Mouse (Mus musculus) embryonic facial prominence, embryonic 14.5 days (tissue): ENCODE measurements around the gene Dnah6. TPM values are rescaled to one million over a fixed set of nuclear protein-coding genes. Genes with fewer than 3 reads are reported as not detected.

Source experiments
- ATAC-seq: fragments of 200-750 bp; cut with Nextera tagmentation; 2 replicates; pipeline ENCODE4 v1.8.0; 2017; ENCODE audit warnings: low read depth, moderate number of reproducible peaks, moderate TSS enrichment
- DNase-seq: peaks from one replicate; pipeline ENCODE4 v3.0.0-alpha.2; 2015; ENCODE audit warnings: low spot score
- H3K27ac ChIP-seq: fragments of 300-500 bp; sonication (generic); replicated peaks from 2 replicates; pipeline ENCODE4 v1.5.1; 2014; ENCODE audit warnings: low read depth, mild to moderate bottlenecking, low read length, moderate library complexity
- H3K27me3 ChIP-seq: fragments of 300-500 bp; sonication (generic); replicated peaks from 2 replicates; pipeline ENCODE4 v1.6.1; 2014; ENCODE audit warnings: low read length; ENCODE audit not compliant: control insufficient read depth, insufficient read depth
- H3K36me3 ChIP-seq: fragments of 300-500 bp; sonication (generic); 2 replicates; pipeline ENCODE4 v1.6.1; 2014; ENCODE audit warnings: low read length, mixed read lengths; ENCODE audit not compliant: control insufficient read depth, insufficient read depth
- H3K4me1 ChIP-seq: fragments of 300-500 bp; sonication (generic); 2 replicates; pipeline ENCODE4 v1.6.1; 2014; ENCODE audit warnings: antibody characterized with exemption, low read length; ENCODE audit not compliant: control insufficient read depth, insufficient read depth
- H3K4me2 ChIP-seq: fragments of 300-500 bp; sonication (generic); 2 replicates; pipeline ENCODE4 v1.6.1; 2014; ENCODE audit warnings: low read depth, mild to moderate bottlenecking, low read length, moderate library complexity, mixed read lengths
- H3K4me3 ChIP-seq: fragments of 300-500 bp; sonication (generic); 2 replicates; pipeline ENCODE4 v1.5.1; 2014; ENCODE audit warnings: low read depth, mild to moderate bottlenecking, low read length
- H3K9ac ChIP-seq: fragments of 300-500 bp; sonication (generic); 2 replicates; pipeline ENCODE4 v1.6.1; 2014; ENCODE audit warnings: low read depth, mild to moderate bottlenecking, low read length, moderate library complexity, mixed read lengths
- H3K9me3 ChIP-seq: fragments of 300-500 bp; sonication (generic); 2 replicates; pipeline ENCODE4 v1.6.1; 2016; ENCODE audit warnings: low read length; ENCODE audit not compliant: control insufficient read depth
- WGBS: fragments of 180-500 bp; shearing (Covaris S2); extraction: QIAGEN DNeasy Blood & Tissue Kit; methylation state at CpG from one replicate; pipeline ENCODE4 v1.1.7; 2014; 5-methylcytosine and 5-hydroxymethylcytosine counted together
- polyA plus RNA-seq: library from polyadenylated mRNA; unstranded; fragments of >200 nt; fragmentation: Nextera tagmentation; extraction: Ambion mirVana; gene quantifications from 2 replicates; pipeline ENCODE4 v1.2.1, GENCODE M21; 2014

The Dnah6 gene
- polyA plus RNA-seq, 1 experiment from 2014 or later = 0.42 TPM

DNA sequence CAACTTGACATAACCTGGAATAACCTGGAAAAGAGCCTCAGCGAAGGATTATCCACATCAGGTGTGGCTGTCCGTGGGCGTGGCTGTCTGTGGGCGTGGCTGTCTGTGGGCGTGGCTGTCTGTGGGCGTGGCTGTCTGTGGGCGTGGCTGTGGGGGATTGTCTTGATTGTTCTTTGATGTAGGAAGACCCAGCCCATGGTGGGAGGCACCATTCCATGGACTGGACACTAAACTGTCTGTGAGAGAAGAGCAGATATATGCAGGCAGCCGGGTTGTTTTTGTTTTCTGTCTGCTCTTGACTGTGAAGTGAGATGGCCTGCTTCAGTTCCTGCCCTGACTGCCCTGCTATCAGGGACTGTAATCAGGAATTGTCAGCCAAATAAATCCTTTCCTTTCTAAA, 130.6 kb downstream of the Dnah6 start:
- Histone ChIP-seq H3K9ac (no peak overlapping the region), H3K27me3 (no peaks in the 10 kb centered on the region), H3K9me3 (no peaks in the 10 kb centered on the region), H3K4me2 (no peak overlapping the region), H3K36me3 (no peaks in the 10 kb centered on the region), H3K4me3 (no peak overlapping the region), H3K27ac (no peak overlapping the region), H3K4me1 (no peaks in the 10 kb centered on the region)
- ATAC-seq (no peak), DNase-seq (no peak)
- 77% methylated on average over 8 of the region's 8 CpGs for WGBS

DNA sequence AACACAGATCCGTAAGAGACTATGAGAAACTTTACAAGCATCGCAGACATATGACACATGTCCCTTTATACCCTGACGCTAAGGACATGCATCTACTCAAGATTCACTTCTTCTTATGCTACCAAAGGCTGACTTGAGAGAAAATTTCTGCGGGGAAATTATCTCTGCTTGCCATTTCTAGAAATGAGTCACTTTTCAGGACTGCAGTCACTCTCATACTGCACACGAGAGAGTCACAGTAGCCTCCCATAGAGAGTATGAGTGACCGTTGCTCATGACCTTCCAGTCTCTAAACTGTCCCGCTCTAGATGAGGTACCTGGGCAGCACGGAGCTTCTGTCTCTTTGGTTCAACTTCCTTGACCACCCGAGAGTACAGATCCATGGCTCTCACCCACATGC, 138.9 kb downstream of the Dnah6 start:
- no peak overlapping the region for H3K4me2 ChIP-seq
- H3K4me1 ChIP-seq = no peaks in the 10 kb centered on the region
- no peak overlapping the region for H3K9ac ChIP-seq
- H3K4me3 ChIP-seq = no peak overlapping the region
- H3K27ac ChIP-seq = no peak overlapping the region
- H3K36me3 ChIP-seq = no peaks in the 10 kb centered on the region
- no peak for DNase-seq
- no peaks in the 10 kb centered on the region for H3K27me3 ChIP-seq
- 0 out of 2 replicates have a peak, but pooled peaks cover 8% of the 10 kb centered on the region for H3K9me3 ChIP-seq
- 91% methylated on average over 9 of the region's 9 CpGs for WGBS
- no peak for ATAC-seq

DNA sequence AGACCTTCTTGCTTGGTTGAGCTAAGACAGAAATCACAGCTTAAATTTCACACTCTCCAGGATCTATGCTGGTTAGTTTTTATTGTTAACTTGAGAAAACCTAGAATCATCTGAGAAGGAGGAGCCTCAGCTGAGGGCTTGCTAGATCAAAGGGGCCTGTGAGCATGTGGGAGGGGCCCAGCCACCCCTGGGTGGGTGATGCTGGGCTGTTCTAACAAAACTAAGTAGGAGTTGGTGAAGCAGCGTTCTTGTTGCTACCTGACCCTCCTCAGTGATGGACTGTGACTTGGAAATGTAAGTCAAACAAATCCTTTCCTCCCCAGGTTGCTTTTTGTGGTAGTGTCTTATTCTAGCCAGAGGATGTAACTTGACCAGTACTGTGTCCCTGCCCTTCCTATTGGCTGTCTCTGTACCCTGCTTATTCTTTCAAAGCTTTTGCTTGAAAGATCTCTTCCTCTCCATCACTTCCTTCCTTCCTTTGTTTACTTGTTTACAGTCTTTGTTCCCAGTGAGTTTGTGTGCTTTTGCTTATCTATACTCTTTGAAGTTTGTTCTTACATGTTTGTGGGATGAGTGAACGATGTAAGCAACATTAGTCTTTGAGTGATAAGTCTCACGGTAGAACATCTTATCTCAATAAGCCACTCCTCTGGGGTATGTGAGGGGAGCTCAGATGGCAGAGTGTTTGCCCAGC, 149.2 kb downstream of the Dnah6 start:
- no peaks in the 10 kb centered on the region for H3K36me3 ChIP-seq
- DNase-seq (no peak), ATAC-seq (no peak)
- no peak overlapping the region for H3K27ac ChIP-seq
- H3K9ac ChIP-seq = no peak overlapping the region
- H3K4me3 ChIP-seq = no peak overlapping the region
- H3K9me3 ChIP-seq = no peaks in the 10 kb centered on the region
- H3K27me3 ChIP-seq = no peaks in the 10 kb centered on the region
- H3K4me2 ChIP-seq = no peak overlapping the region
- WGBS = 61% methylated on average over 3 of the region's 3 CpGs
- H3K4me1 ChIP-seq = no peaks in the 10 kb centered on the region

DNA sequence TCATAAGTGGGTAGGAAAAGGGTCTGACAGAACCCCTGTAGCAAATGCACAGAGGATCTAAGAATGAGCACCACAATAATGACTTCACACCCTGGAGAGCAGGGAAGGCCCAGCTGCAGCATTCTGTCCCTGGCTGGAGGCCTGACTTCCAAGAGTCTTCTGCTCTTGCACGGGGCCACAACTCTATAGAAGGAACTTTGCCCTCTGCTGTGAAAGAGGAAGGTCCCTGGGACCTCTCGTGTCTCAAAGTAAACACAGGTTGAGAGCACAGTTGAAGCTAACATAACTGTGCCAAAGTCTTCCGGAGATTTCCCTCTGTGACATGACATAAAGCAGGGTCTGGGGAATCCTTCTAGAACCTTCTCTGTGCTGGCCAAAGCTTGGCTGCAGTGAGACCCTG, 150.2 kb downstream of the Dnah6 start:
- H3K9me3 ChIP-seq = no peaks in the 10 kb centered on the region
- no peak overlapping the region for H3K27ac ChIP-seq
- DNase-seq = no peak
- no peak for ATAC-seq
- H3K36me3 ChIP-seq = no peaks in the 10 kb centered on the region
- no peaks in the 10 kb centered on the region for H3K4me1 ChIP-seq
- no peak overlapping the region for H3K9ac ChIP-seq
- no peak overlapping the region for H3K4me2 ChIP-seq
- no peak overlapping the region for H3K4me3 ChIP-seq
- 83% methylated on average over 3 of the region's 3 CpGs for WGBS
- H3K27me3 ChIP-seq = no peaks in the 10 kb centered on the region

DNA sequence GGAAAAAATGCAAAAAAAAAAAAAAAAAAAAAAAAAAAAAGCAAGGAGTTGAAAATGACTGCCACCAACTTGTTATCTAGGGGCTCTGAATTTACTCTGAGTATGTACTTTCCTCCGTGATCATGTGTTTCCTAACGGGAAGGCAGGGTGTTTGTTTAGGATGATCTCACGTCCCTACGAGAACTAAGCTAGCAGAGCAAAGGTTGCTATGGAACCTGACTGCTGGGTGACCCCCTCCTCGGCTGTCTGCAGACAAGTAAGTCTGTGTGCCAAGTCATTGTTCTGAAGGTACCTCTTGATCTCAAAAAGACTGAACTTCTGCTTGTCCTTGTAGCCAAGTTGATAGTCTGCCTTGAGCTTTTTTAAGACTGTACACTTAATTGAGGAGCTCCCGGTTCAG, 150.8 kb downstream of the Dnah6 start:
- no peak overlapping the region for H3K9ac ChIP-seq
- no peak overlapping the region for H3K4me3 ChIP-seq
- no peaks in the 10 kb centered on the region for H3K4me1 ChIP-seq
- 70% methylated on average over 6 of the region's 6 CpGs for WGBS
- H3K27me3 ChIP-seq = no peaks in the 10 kb centered on the region
- H3K27ac ChIP-seq = no peak overlapping the region
- DNase-seq (peak; percentile 46), ATAC-seq (no peak)
- no peaks in the 10 kb centered on the region for H3K9me3 ChIP-seq
- H3K4me2 ChIP-seq = no peak overlapping the region
- no peaks in the 10 kb centered on the region for H3K36me3 ChIP-seq

DNA sequence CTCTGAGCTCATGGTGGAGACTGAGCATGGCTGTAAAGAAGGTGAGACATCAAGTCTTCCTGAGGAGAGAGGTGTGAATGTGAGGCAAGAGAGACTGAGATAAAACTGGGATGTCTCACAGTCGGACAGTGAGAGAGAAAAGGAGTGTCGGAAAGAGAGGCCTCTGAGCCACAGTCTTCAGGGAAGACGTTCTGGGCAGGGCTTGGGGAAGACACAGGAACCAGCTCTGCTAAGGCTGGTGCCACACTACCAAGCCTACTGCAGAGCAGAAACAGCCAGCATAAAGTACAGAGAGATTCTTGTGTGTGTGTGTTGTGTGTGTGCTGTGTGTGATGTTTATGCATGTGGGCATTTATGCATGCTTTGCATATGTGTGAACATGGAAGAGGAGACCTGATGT, 156.9 kb downstream of the Dnah6 start:
- H3K9me3 ChIP-seq = no peaks in the 10 kb centered on the region
- no peaks in the 10 kb centered on the region for H3K4me1 ChIP-seq
- H3K9ac ChIP-seq = no peak overlapping the region
- 82% methylated on average over 3 of the region's 3 CpGs for WGBS
- H3K27me3 ChIP-seq = no peaks in the 10 kb centered on the region
- ATAC-seq (no peak), DNase-seq (no peak)
- H3K4me3 ChIP-seq = no peak overlapping the region
- H3K4me2 ChIP-seq = no peak overlapping the region
- no peak overlapping the region for H3K27ac ChIP-seq
- no peaks in the 10 kb centered on the region for H3K36me3 ChIP-seq

DNA sequence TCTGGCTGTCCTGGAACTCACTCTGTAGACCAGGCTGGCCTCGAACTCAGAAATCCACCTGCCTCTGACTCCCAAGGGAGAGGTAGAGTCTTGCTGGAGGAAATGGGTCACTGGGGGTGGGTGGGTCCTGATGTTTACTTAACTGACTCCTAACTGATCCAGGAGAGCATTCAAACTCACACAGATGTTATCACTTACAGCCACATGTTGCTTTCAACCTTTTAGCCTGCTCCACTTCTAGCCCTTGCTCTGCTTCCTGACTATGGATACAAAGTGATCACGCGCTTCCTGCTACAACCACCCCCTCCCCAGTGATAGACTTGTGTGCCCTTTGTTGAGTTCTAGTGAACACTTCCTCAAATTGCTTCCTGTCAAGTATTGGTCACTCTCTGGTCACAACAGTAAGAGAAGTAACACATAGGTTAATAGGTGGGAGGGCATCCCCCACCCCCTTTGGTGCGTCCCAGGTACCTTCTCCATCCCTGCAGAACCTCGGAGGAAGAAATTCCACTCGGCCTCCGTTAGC, 161.8 kb downstream of the Dnah6 start:
- Histone ChIP-seq H3K36me3 (no peaks in the 10 kb centered on the region), H3K4me3 (no peak overlapping the region), H3K4me1 (no peaks in the 10 kb centered on the region), H3K9me3 (peaks cover 7% of the 10 kb centered on the region; the same call in 1 of the 2 replicates), H3K27me3 (no peaks in the 10 kb centered on the region), H3K27ac (no peak overlapping the region), H3K9ac (no peak overlapping the region), H3K4me2 (no peak overlapping the region)
- DNase-seq = peak; percentile 11
- WGBS = 70% methylated on average over 7 of the region's 7 CpGs
- no peak for ATAC-seq

DNA sequence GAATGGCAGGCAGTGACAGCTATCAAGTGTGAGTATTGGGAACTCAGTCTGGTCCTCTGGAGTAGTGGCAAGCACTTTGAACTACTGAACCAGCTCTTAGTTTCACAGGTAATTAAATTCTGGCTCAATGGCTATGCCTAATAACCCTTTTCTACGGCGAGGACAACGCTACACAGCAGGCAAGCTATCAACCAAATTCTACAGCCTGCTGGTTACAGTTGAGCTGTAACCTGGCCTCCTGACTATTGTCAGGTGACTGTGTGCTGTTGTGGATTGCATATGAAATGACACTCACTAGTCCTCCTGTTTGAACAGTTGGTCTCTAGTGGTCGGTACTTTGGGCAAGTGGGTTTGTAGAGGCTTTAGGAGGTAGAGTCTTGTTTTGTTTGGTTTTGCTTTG, 162.3 kb downstream of the Dnah6 start:
- H3K4me2 ChIP-seq = no peak overlapping the region
- ATAC-seq (no peak), DNase-seq (no peak)
- no peaks in the 10 kb centered on the region for H3K4me1 ChIP-seq
- WGBS = 86% methylated on average over 4 of the region's 4 CpGs
- no peak overlapping the region for H3K27ac ChIP-seq
- H3K36me3 ChIP-seq = no peaks in the 10 kb centered on the region
- peaks cover 7% of the 10 kb centered on the region; the same call in 1 of the 2 replicates for H3K9me3 ChIP-seq
- H3K4me3 ChIP-seq = no peak overlapping the region
- H3K27me3 ChIP-seq = no peaks in the 10 kb centered on the region
- no peak overlapping the region for H3K9ac ChIP-seq

DNA sequence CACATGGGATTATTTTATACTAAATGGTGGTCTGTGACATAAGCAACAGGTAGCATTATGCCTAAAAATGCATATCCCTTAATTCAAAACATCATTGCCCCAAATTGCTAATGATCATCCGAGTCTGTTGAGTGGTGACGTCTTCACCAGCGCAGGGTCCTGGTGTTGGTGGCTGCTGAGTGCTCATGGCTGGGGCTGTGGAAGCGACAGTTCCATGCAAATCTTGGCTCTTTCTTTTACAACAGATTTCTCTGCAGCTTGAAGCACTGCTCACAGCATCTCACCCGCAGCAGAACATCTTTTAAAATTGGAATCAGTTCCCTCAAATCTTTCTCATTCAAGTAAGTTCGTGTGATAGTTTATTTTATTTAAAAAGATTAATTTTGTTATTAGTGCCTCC, 166.1 kb downstream of the Dnah6 start:
- H3K9me3 ChIP-seq = peaks cover 7% of the 10 kb centered on the region; the same call in 1 of the 2 replicates

More for the DNA sequence above, 166.1 kb downstream of the Dnah6 start:
- Histone ChIP-seq H3K9ac (no peak overlapping the region), H3K27ac (no peak overlapping the region), H3K36me3 (no peaks in the 10 kb centered on the region), H3K4me3 (no peak overlapping the region), H3K4me1 (no peaks in the 10 kb centered on the region), H3K4me2 (no peak overlapping the region), H3K27me3 (no peaks in the 10 kb centered on the region)
- no peak for ATAC-seq
- DNase-seq = no peak
- WGBS = 90% methylated on average over 6 of the region's 6 CpGs
